Mouse (Mus musculus) brain, embryonic 14.5 days (tissue): ENCODE results near the gene Fam117b. TPM values are rescaled to one million over a fixed set of nuclear protein-coding genes. Genes with fewer than 3 reads are reported as not detected.

ENCODE experiments used
- DNase-seq: peaks from one replicate; pipeline ENCODE4 v3.0.0-alpha.2; 2011; ENCODE audit warnings: low read depth
- CTCF ChIP-seq: fragments of 200-500 bp; IDR thresholded peaks from 2 replicates; pipeline ENCODE4 v1.5.1; 2012; ENCODE audit warnings: inconsistent platforms, mild to moderate bottlenecking, moderate library complexity, borderline replicate concordance; ENCODE audit not compliant: insufficient read depth, insufficient read length; ENCODE audit errors: extremely low read depth
- POLR2A ChIP-seq: fragments of 200-500 bp; IDR thresholded peaks from 2 replicates; pipeline ENCODE4 v1.6.1; 2012; ENCODE audit warnings: mild to moderate bottlenecking, inconsistent platforms, borderline replicate concordance; ENCODE audit not compliant: poor library complexity, insufficient read depth, insufficient read length, severe bottlenecking; ENCODE audit errors: extremely low read depth
- polyA plus RNA-seq: library from polyadenylated mRNA; depleted of rRNA; stranded (reverse); fragments of >200 nt; gene quantifications from 2 replicates; pipeline ENCODE4 v1.2.3, GENCODE M21; 2012

The Fam117b gene
- polyA plus RNA-seq, 1 experiment = 71.0 TPM

DNA sequence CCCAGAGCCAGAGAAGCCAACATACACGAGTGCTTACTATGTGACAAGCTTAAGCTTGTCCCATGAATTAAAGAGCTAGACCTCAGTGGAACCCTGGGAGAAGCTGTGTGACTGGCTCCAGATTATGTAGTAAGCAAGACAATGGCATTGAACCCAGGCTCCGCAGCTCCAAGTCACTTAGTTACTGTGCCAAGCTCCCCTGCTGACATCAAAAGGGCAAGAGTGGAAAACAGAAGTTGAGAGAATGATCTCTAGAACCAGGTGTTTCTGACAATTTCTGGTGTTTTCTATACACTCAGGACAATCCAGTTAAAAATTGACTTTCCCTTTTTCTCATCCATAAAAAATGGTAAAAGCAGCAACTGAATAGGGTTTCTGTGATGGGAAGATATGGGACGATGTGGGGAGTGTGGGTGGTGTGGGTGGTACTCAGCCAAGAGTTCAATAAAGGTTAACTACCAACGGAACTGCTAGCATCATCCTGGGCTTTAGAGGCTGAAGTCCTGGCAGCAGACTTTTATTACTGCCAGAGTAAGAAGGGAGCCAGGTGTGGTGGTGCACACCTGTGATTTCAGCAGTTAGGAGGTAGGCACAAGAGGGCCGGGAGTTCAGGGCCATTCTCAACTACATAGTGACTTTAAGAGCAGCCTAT lies 15.5 kb upstream of the Fam117b start:
- DNase-seq = no peak
- no peak for TF ChIP-seq CTCF
- TF ChIP-seq POLR2A = no peak

DNA sequence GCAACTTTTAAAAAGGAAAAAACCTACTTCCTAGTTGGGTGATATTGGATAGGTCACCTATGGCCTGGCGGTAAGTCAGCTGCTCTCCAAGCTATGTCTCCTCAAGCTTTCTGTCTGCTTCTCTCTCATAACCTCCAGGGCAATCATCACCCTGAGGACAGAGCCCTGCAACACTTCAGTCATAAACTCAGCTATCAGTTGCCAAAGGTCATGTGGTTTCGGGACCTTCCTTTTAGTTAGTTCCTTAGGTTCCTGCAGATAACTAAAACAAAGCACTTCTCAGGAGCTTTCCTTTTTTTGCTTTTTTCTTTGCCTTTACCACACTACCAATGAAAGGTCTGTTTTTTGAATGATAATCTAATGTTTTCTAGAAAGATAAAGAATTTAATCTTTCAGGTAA lies 13.1 kb upstream of the Fam117b start:
- TF ChIP-seq POLR2A (no peak), CTCF (no peak)
- no peak for DNase-seq

DNA sequence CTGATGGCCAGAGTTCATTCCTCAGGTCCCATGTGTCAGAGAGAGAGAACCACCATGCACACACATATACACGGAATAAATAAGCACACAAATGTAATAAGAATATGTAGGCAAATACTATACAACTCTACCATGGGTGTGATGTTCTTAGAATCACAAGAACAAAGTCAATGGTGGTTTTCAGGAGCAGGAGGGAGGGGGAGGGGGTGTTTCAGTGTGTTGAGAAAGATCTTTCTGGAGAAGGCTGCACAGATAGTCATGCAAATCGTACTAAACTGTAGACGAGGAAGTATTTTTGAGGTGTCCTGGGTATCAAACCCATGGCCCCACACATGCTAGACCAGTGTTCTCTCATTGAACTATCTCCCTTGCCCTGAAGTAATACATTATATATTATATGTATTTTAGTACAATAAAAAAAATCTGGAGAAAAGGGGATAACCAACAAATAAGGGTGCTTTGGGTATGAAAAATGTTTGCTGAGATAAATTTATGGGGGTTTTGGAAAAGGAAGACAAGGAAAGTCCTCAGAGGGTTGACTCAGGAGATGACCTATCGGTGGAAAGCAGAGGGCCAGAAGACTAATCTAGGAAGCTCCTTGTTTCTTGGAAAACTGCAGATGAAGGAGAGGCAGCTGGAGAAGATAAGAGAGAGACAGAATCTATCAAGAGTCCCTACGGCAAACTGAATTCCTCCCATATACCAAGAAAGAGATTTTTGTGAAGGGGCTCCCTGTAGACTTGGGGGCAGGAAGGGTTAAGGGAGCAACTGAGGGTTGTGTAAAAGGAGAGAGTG lies 11.5 kb upstream of the Fam117b start:
- no peak for TF ChIP-seq CTCF
- TF ChIP-seq POLR2A = no peak
- DNase-seq = no peak

DNA sequence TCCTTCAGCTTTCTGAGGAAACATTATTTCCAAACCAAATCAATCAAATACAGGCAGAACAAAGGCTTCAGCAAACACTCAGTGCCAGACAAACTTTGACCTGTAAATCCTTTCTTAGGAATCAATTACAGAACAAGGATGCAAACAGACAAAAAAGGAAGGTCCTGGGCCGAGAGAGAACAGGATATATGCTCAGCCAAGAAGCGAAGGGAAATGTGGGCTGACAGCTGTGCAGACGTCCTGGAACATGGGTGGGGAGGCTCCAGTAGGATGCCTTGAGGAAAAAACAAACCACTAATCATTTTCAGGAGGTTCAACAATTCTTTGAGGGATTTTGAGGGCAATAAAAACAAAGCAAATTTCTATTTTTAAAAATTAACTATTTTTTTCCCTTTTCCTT lies 10.2 kb upstream of the Fam117b start:
- TF ChIP-seq CTCF (no peak), POLR2A (no peak)
- DNase-seq = no peak

DNA sequence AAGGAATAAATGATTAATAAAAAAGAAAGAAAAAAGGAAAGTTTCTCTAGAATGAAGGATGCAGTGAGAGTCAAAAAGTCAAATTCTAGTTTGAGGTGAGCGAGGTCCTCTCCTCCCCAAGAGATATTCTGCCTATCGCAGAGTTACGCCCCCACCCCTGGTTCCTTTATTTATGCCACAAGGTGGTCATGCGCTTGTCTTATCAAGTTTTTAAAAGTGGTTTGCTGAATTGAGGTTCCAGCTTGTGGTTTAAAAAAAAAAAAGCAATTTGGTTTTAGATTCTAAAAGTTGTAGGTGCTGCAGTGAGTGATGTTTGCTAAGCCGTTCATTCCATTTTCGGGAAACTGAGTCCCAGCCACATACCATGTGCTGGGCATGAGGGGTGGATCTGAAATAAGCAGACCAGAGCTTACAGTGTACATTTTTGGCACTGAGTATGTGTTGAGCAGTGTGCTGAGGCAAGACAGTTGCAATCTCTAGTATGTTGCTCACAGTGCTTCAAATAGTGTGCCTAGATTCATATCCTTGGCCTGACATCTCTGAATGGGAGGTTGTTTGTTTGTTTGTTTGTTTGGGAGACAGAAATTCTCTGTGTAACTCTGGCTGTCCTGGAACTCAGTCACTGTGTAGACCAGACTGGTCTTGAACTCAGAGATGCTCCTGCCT lies 8.0 kb upstream of the Fam117b start:
- no peak for TF ChIP-seq POLR2A
- no peak for TF ChIP-seq CTCF
- no peak for DNase-seq

DNA sequence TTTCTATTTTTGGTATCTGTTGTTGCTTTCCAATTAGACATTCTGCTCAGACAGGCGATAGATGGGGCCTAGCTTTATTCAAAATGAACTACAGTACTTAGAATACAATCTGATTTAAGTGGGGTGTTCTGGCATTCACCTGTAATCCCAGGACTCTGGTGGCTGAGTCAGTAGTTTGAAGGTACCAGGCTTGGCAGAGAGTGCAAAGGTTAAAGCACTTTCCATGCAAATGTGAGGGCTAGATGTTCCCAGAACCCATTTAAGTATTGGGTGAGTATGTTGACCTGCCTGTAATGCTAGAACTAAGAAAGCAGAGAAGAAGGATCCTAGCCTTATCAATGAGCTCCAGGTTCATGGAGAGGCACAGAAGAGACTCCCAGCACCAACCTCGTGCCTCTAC lies 6.9 kb upstream of the Fam117b start:
- TF ChIP-seq CTCF (no peak), POLR2A (no peak)
- no peak for DNase-seq

DNA sequence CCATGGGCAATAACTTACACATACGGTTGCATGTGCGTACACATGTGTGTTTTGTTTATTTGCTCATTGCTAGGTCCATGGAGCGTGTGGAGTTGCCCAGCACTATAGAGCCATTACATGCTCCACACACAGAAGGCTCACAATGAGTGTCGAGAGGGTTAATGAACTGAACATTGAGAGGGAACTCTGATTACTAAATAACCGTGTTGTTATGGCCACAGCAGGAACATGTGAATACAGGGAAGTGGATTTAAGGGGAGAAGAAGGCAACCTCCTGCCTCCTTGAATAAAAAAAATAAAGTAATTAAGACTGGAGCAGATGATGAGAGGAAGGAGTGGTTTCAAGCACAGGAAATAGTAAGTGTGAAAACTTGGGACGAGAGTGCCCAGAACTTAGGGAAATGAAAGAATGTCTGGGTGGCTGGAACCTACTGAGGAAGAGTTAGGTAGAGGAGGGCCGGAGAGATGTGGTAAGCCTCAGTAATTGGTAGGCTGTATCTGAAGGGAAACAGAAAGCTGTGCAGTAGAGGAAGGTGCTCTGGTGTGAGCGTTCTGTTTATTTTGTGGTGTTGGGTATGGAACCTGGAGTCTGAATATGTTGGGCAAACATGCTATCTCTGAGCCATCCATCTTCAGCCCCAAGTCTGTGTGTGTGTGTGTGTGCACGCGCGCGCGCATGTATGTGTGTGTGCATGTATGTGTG lies 5.8 kb upstream of the Fam117b start:
- DNase-seq = no peak
- no peak for TF ChIP-seq CTCF
- TF ChIP-seq POLR2A = no peak

DNA sequence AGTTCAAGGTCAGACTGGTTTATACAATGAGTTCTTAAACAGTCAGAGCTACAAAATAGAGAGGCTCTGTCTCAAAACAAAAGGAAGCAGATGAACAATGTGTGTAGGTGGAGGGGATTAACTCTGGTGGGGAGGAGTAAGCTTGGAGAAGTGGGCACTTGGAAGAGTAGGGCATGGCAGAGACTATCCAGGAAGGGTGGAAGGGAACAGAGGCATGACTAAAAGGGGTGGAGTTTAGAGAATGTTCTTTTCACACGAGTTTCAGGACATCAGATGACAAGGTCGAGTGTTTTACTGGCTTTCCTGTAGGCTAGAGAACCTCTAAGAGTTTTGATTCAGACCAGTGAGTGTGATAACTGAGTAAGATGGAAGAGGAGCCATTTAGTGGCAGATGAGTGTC lies 5.1 kb upstream of the Fam117b start:
- TF ChIP-seq POLR2A = no peak
- TF ChIP-seq CTCF = no peak
- no peak for DNase-seq

DNA sequence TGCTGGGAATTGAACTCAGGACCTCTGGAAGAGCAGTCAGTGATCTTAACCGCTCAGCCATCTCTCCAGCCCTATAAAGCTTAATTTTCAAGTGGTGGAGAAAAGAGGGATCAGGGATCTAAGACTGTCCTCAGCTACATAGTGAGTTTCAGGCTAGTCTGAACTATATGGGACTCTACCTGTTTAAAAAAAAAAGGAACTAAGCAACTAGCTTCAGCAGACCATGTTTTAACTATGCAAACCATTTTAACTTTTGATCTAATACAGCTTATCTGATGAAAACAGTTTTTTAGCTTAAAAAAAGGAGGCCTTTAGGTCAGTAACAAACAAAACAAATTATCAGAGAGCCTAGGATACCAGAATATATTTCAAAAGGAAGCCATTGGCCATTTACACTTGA lies 1.9 kb upstream of the Fam117b start:
- DNase-seq = no peak
- no peak for TF ChIP-seq CTCF
- no peak for TF ChIP-seq POLR2A

DNA sequence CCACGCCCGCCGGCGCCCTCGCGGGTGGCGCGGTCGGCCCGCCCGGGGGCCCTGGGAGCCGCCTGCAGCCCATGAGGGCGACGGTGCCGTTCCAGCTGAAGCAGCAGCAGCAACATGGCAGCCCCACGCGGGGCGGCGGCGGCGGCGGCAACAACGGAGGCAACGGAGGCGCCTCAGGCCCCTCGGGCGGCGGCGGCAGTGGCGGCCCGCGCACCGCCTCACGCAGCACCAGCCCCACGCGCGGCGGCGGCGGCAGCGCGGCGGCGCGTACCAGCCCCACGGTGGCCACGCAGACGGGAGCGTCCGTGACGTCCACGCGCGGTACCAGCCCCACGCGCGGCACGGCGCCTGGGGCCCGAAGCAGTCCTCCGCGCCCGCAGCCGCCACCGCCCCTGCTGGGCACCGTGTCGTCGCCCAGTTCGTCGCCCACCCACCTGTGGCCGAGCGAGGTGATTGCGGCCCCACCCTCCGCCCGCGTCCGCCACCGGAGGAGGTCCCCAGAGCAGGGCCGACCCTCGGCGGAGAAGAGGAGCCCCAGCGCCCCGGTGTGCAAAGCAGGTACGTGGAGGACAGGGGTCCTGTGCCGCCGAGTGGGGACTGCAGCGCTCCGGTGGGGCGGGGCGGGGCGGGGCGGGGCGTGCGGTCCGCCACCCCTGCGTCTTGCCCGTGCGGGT lies 526 bp downstream of the Fam117b start:
- TF ChIP-seq POLR2A (no peak), CTCF (no peak)
- peak; percentile 55 for DNase-seq

DNA sequence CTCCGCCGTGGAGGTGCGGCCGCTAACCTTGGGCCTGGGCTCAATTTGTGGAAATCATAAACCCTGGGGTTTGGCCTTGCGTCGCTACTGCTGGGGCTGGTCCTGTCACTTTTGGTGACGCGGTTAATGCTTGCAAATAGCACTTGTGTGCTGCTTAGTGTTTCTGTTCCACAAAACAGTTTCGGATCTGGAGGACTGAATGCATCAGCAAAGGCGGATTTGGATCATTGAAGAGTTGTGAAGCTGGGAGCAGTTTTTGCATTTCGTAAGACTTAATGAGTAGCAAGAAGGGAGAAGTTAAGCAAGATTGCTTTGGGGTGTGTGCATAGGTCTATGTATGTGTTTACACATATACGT lies 1.0 kb downstream of the Fam117b start:
- no peak for DNase-seq
- no peak for TF ChIP-seq CTCF
- TF ChIP-seq POLR2A = no peak
